Mouse (Mus musculus): ENCODE measurements at regions not wholly inside any gene's neighbourhood (a gene's known extent, or its start where the extent isn't known, plus 50 kb on each side); places are given as distances from the start of the nearest gene placed in this dataset.
A peak's percentile ranks its signal among the peaks of the same experiment; 100 is the strongest.

GRCm38 (mm10) chr15:64618471-64618870 lies 199.0 kb upstream of the Gm21798 start:
- DNase-seq (ENCODE audit: low read depth, low spot score): no peak

GRCm38 (mm10) chr15:64621876-64622275 lies 195.6 kb upstream of the Gm21798 start:
- DNase-seq (ENCODE audit: low read depth, low spot score): no peak

GRCm38 (mm10) chr15:64622591-64622990 lies 194.9 kb upstream of the Gm21798 start:
- DNase-seq (ENCODE audit: low read depth, low spot score): no peak

DNA sequence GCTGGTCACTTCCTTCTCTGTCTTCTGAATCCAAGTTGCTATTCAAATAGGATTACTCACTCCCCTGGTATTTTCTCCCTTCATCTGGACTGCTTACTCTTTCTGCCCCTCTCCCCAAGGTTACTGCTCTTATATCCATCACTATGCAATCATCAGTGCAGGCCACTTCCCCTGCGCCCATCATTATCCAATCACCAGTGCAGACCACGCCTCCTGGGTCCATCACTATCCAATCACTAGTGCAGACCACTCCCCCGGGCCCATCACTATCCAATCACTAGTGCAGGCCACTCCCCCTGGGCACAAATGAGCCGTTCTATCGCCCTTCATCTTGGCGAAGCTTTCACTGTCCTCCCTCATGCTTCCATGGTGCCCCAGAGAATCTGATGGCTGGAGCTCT lies 191.1 kb upstream of the Gm21798 start:
- no peak for DNase-seq (ENCODE audit: low read depth, low spot score)

- peak; percentile 80 for DNase-seq (ENCODE audit: low read depth, low spot score)
Observed at GRCm38 (mm10) chr15:64627258-64627657, 190.2 kb upstream of the Gm21798 start.

Measured in mesoderm, embryonic 11.5 days (tissue).